Mouse (Mus musculus) forebrain, embryonic 11.5 days (tissue): ENCODE measurements around the gene Nadk2. TPM values are rescaled to one million over a fixed set of nuclear protein-coding genes. Genes with fewer than 3 reads are reported as not detected.

Source experiments
- ATAC-seq: fragments of 200-750 bp; cut with Nextera tagmentation; replicated peaks from 2 replicates; pipeline ENCODE4 v1.8.0; 2017; ENCODE audit warnings: moderate TSS enrichment; ENCODE audit not compliant: low FRiP score
- DNase-seq: peaks from one replicate; pipeline ENCODE4 v3.0.0-alpha.2; 2017; ENCODE audit warnings: low spot score
- H3K27ac ChIP-seq: fragments of 300-500 bp; sonication (generic); 2 replicates; pipeline ENCODE4 v1.5.1; 2014; ENCODE audit warnings: low read depth, low read length
- H3K27me3 ChIP-seq: fragments of 300-500 bp; sonication (generic); 2 replicates; pipeline ENCODE4 v1.6.1; 2014; ENCODE audit warnings: mild to moderate bottlenecking, low read length, mixed read lengths; ENCODE audit not compliant: control insufficient read depth, insufficient read depth
- H3K36me3 ChIP-seq: fragments of 300-500 bp; sonication (generic); 2 replicates; pipeline ENCODE4 v1.6.1; 2014; ENCODE audit warnings: mild to moderate bottlenecking, low read length, moderate library complexity, mixed read lengths; ENCODE audit not compliant: control insufficient read depth, insufficient read depth
- H3K4me1 ChIP-seq: fragments of 300-500 bp; sonication (generic); replicated peaks from 2 replicates; pipeline ENCODE4 v1.6.1; 2014; ENCODE audit warnings: low read length, mixed read lengths; ENCODE audit not compliant: control insufficient read depth, insufficient read depth
- H3K4me2 ChIP-seq: fragments of 300-500 bp; sonication (generic); 2 replicates; pipeline ENCODE4 v1.6.1; 2014; ENCODE audit warnings: low read depth, mild to moderate bottlenecking, low read length, moderate library complexity, mixed read lengths; ENCODE audit not compliant: severe bottlenecking
- H3K4me3 ChIP-seq: fragments of 300-500 bp; sonication (generic); 2 replicates; pipeline ENCODE4 v1.5.1; 2014; ENCODE audit warnings: low read depth, low read length
- H3K9ac ChIP-seq: fragments of 300-500 bp; sonication (generic); 2 replicates; pipeline ENCODE4 v1.6.1; 2014; ENCODE audit warnings: low read length
- H3K9me3 ChIP-seq: fragments of 300-500 bp; sonication (generic); 2 replicates; pipeline ENCODE4 v1.6.1; 2016; ENCODE audit warnings: low read length, mixed read lengths; ENCODE audit not compliant: control insufficient read depth
- WGBS: fragments of 180-500 bp; shearing (Covaris S2); extraction: QIAGEN DNeasy Blood & Tissue Kit; methylation state at CpG from one replicate; pipeline ENCODE4 v1.1.7; 2014; 5-methylcytosine and 5-hydroxymethylcytosine counted together
- polyA plus RNA-seq: library from polyadenylated mRNA; unstranded; fragments of >200 nt; fragmentation: Nextera tagmentation; extraction: Ambion mirVana; gene quantifications from 2 replicates; pipeline ENCODE4 v1.2.1, GENCODE M21; 2014

Nadk2 gene
- polyA plus RNA-seq, 1 experiment from 2014 or later, result 38.2 TPM

DNA sequence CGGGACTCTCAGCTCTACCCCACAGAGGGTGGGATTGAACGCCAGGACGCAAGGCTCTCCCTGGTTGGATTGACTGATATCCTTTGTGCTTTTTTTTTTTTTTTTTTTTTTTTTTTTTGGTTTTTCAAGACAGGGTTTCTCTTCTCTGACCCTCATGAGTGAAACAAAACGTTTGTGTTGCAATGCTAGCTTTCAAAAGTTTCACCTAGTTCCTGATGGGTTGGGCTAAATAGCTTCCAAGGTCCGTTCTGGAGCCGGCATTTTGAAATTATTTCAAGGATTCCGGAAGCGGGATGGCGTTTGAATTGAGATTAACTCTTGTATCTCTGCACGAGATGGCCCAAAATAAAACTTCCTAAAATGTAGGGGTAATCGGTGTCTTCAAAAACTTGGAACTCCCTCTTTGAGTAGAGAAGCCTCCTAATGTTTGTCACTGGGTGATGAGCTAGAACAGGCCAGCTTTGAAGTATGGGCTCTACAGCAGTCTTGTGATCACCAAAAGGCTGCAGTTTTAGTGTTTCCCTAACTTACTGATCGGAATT, 2.1 kb downstream of the Nadk2 start:
- DNase-seq (no peak), ATAC-seq (no peak)
- 65% methylated on average over 12 of the region's 12 CpGs for WGBS
- H3K27me3 ChIP-seq, result no peaks in the 10 kb centered on the region
- no peak overlapping the region; the same call in 1 of the 2 replicates for H3K4me3 ChIP-seq
- no peak overlapping the region for H3K27ac ChIP-seq
- H3K9ac ChIP-seq, result no peak overlapping the region
- H3K4me1 ChIP-seq, result peaks cover 4% of the 10 kb centered on the region; the same call in 1 of the 2 replicates
- peak overlapping the region; percentile 73; the same call in 1 of the 2 replicates for H3K4me2 ChIP-seq
- H3K9me3 ChIP-seq, result no peaks in the 10 kb centered on the region
- no peaks in the 10 kb centered on the region for H3K36me3 ChIP-seq

DNA sequence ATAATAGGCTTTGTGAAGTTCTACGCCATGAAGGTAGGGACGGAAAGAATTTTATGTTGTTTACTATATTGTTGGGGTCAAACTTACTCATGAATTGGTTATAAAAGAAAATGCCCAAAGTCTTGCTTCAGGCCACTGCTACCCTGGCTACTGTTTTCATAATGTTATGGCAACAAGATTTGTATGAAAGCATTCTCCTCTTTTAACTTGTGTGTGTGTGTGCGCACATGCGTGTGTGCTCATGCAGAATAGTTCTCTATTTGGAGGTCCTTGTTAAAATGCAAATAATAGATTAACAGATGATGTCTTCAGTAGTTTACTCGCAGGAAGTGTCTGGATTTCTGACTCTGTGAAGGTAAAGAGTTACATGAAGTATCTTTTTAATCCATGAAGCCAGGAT, 2.6 kb downstream of the Nadk2 start:
- Histone ChIP-seq H3K4me2 (no peak overlapping the region), H3K36me3 (no peaks in the 10 kb centered on the region), H3K27ac (no peak overlapping the region), H3K4me1 (peaks cover 4% of the 10 kb centered on the region; the same call in 1 of the 2 replicates), H3K4me3 (no peak overlapping the region), H3K9me3 (no peaks in the 10 kb centered on the region), H3K9ac (no peak overlapping the region), H3K27me3 (no peaks in the 10 kb centered on the region)
- ATAC-seq (no peak), DNase-seq (no peak)
- 81% methylated on average over 5 of the region's 5 CpGs for WGBS

DNA sequence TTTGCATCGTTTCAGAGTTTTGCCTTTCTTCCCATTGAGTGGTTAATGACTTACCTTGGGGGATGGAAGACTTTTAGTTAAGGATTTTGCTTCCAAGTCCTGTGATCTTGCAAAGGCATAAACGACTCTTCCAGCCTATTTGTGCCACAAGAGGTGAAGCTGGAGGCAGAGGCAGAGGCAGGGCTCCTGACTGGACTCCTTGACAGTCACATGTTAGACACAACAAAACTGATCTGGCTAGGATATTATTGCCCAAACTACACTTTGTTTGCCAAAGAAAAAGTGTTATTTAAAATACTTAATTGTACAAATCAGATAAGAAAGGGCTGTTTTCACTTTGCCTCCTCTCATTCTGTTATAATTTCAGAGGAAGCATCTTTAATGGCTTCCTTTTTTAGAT, 3.1 kb downstream of the Nadk2 start:
- DNase-seq (no peak), ATAC-seq (no peak)
- Histone ChIP-seq H3K27ac (no peak overlapping the region), H3K4me2 (no peak overlapping the region), H3K27me3 (no peaks in the 10 kb centered on the region), H3K36me3 (no peaks in the 10 kb centered on the region), H3K9me3 (no peaks in the 10 kb centered on the region), H3K4me3 (no peak overlapping the region), H3K4me1 (peaks cover 4% of the 10 kb centered on the region; the same call in 1 of the 2 replicates), H3K9ac (no peak overlapping the region)
- WGBS, result 27% methylated on average over 2 of the region's 2 CpGs

DNA sequence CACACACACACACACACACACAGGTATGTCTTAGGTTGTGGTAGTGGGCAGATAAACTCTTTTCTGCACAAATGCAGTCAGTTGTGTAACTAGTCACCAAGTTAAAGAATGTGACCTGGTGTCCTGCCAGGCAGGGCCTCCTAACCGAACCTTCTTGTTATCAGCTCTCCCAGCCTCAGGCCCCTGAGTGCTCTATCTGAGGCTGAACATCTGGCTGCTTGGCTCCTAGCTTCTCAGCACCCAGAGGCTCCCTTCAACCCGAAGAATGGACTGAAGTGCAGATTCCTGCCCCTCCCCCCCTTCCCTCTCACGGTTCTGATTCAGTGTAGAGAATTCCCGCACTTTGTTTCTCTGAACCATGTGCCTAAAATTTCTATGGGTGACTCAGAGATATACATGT, 3.6 kb downstream of the Nadk2 start:
- H3K36me3 ChIP-seq, result no peaks in the 10 kb centered on the region
- 17% methylated on average over 4 of the region's 4 CpGs for WGBS
- H3K27ac ChIP-seq, result no peak overlapping the region
- DNase-seq, result no peak
- H3K9ac ChIP-seq, result no peak overlapping the region
- H3K27me3 ChIP-seq, result no peaks in the 10 kb centered on the region
- H3K9me3 ChIP-seq, result no peaks in the 10 kb centered on the region
- no peak overlapping the region for H3K4me3 ChIP-seq
- no peak overlapping the region for H3K4me2 ChIP-seq
- peaks cover 4% of the 10 kb centered on the region; the same call in 1 of the 2 replicates for H3K4me1 ChIP-seq
- no peak for ATAC-seq

DNA sequence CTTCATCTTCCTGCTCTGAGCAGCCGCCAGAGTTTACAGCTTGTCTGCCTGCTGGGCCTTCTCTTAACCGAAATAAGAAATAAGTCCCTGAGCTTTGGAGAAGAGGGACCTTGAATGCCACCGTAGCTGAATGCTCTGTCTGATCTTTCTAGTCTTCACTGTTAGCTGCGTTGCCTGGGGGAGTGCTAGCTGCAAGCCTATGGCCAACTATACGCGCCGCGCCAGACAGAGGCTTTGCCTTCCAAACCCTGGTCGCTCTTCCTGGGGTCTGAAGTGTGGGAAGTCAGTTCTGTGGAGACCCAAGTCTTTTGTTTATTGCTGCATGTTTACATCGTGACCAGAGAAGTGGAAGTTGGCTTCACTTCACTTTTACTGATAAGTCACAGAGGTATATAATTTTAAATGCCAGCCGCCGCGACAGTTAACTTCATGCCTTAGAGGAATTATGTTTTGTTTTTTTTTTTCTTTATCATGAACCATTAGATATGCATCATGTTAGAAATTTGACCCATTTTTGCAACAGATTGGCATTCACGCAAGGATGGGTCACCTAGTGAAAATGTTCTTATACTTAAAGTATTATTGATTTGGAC, 4.6 kb downstream of the Nadk2 start:
- Histone ChIP-seq H3K4me3 (no peak overlapping the region), H3K36me3 (no peaks in the 10 kb centered on the region), H3K4me1 (peaks cover 3% of the 10 kb centered on the region; the same call in 1 of the 2 replicates), H3K27me3 (no peaks in the 10 kb centered on the region), H3K27ac (no peak overlapping the region), H3K9ac (no peak overlapping the region), H3K9me3 (no peaks in the 10 kb centered on the region), H3K4me2 (no peak overlapping the region)
- ATAC-seq (no peak), DNase-seq (no peak)
- WGBS, result 73% methylated on average over 14 of the region's 14 CpGs

DNA sequence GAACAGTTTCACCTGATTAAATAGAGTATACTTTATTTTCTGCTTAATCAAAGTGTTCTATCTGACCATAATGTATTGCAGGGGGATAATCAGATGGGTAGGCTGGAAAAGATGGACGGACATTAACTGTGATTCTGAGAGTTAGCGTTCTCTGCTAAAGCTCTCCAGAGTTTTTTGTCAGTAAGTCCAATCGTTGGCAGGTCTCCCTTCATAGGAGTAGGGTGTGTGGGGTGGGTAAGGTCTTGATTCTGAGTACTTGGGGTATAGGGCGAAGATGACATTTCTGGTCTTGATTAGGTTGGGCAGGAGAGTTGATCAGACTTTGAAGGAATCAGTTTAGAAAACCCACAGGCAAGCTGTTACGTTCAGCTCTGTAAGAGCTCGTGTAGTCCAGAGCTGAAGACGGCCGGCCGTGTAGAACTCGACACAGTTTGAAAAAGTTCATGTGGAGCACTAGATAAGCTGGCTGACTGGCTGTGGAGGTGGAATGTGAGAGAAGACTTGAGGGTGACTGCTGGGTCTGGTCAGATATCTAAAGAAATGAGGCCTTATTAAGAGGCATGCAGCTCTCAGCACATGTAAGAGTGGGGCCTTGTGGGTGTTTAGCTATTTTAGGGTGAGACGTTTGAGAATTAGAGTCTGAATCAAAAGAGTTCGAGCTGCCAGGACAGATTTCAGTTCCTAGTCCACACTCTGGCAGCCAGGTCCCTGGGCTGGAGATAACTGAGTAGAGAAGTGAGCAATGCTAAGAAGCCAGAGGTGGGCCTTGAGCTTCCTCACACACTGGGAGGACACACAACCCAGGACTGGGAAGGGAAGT, 7.6 kb downstream of the Nadk2 start:
- no peak overlapping the region for H3K27ac ChIP-seq
- H3K4me1 ChIP-seq, result 0 out of 2 replicates have a peak, but pooled peaks cover 3% of the 10 kb centered on the region
- no peak overlapping the region for H3K9ac ChIP-seq
- H3K4me2 ChIP-seq, result no peak overlapping the region
- 78% methylated on average over 12 of the region's 12 CpGs for WGBS
- no peak overlapping the region for H3K4me3 ChIP-seq
- H3K36me3 ChIP-seq, result no peaks in the 10 kb centered on the region
- H3K9me3 ChIP-seq, result no peaks in the 10 kb centered on the region
- ATAC-seq, result no peak
- no peak for DNase-seq
- H3K27me3 ChIP-seq, result no peaks in the 10 kb centered on the region

DNA sequence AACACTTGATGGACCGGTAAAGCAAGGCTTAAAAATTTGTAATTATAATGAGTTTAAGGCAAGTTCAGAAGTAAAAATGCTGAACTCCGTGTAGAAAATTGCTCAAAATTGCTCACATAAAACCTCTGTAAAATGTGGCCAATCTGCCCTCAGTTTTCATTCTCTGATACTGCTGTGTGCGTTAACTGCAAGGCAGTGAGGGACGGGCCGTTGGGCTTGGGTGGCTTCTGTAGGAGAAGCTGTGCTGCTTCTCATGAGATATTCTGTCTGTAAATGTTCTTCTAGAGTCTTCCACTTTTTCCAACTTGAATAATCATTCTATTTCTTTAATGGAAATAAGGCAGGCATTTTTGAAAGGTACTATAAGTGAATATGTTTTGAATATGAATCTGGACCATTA, 8.6 kb downstream of the Nadk2 start:
- Histone ChIP-seq H3K27ac (no peak overlapping the region), H3K4me1 (0 out of 2 replicates have a peak, but pooled peaks cover 3% of the 10 kb centered on the region), H3K4me2 (no peak overlapping the region), H3K9ac (no peak overlapping the region), H3K36me3 (no peaks in the 10 kb centered on the region), H3K9me3 (no peaks in the 10 kb centered on the region), H3K27me3 (no peaks in the 10 kb centered on the region), H3K4me3 (no peak overlapping the region)
- DNase-seq (no peak), ATAC-seq (no peak)
- WGBS, result 66% methylated on average over 5 of the region's 5 CpGs

DNA sequence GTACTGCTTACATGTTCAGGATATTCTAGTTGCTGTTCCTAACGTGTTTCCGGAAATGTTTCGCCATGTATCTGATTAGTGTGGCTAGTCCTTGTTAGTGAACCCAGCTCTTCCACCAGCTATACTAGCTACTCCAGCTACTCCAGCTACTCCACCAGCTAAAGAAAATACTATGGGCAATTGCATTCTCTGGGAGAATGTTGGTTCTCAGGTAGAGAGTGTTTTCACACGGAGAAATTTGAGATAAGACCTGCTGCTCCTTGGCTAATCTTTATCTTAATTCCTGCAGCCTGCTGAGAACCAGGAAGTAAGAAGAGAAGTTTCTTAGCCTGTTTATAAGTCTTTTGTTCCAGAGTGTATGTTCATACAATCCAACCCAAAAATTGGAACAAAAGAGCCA, 9.1 kb downstream of the Nadk2 start:
- H3K27ac ChIP-seq, result no peak overlapping the region
- ATAC-seq, result no peak
- H3K4me3 ChIP-seq, result no peak overlapping the region
- no peak overlapping the region for H3K9ac ChIP-seq
- no peaks in the 10 kb centered on the region for H3K9me3 ChIP-seq
- no peaks in the 10 kb centered on the region for H3K27me3 ChIP-seq
- no peaks in the 10 kb centered on the region for H3K36me3 ChIP-seq
- no peak for DNase-seq
- 58% methylated on average over 4 of the region's 4 CpGs for WGBS
- H3K4me2 ChIP-seq, result no peak overlapping the region
- 0 out of 2 replicates have a peak, but pooled peaks cover 3% of the 10 kb centered on the region for H3K4me1 ChIP-seq
